Mouse (Mus musculus) MEL (cell line): Measurements from ENCODE around the gene AI854703. TPM values are rescaled to one million over a fixed set of nuclear protein-coding genes. Genes with fewer than 3 reads are reported as not detected.

Experiments used
- DNase-seq: peaks from one replicate; pipeline ENCODE4 v3.0.0; 2011; ENCODE audit warnings: low read depth, low spot score
- H3K27ac ChIP-seq: 2 replicates; pipeline ENCODE4 v1.5.1; 2012; ENCODE audit warnings: low read depth, mild to moderate bottlenecking, control low read depth, low read length, moderate library complexity; ENCODE audit not compliant: control insufficient read depth
- H3K27me3 ChIP-seq, 2 experiments: fragments of 150-350 bp in 1 of 2; sonication (generic) in 1 of 2; 2 replicates each; pipeline ENCODE4 v1.6.1; 2012; ENCODE audit warnings: low read length in 2 of 2, mild to moderate bottlenecking in 2 of 2, improper control_type of control experiment in 1 of 2, moderate library complexity in 1 of 2; ENCODE audit not compliant: insufficient read depth in 2 of 2, control insufficient read depth in 1 of 2
- H3K36me3 ChIP-seq, 2 experiments: 2 replicates each; pipeline ENCODE4 v1.6.1; 2012 to 2014; ENCODE audit warnings: low read length in 2 of 2, improper control_type of control experiment in 1 of 2, inconsistent platforms in 1 of 2, mild to moderate bottlenecking in 1 of 2; ENCODE audit not compliant: insufficient read depth in 2 of 2, control insufficient read depth in 1 of 2
- H3K4me1 ChIP-seq, 2 experiments: fragments of 150-350 bp in 1 of 2; sonication (generic) in 1 of 2; 2 replicates each; pipeline ENCODE4 v1.6.1; 2012; ENCODE audit warnings: low read length in 2 of 2, improper control_type of control experiment in 1 of 2, mild to moderate bottlenecking in 1 of 2; ENCODE audit not compliant: insufficient read depth in 2 of 2, control insufficient read depth in 1 of 2
- H3K4me3 ChIP-seq, 2 experiments: fragments of 150-350 bp in 1 of 2; sonication (generic) in 1 of 2; 2 replicates each; pipeline ENCODE4 v1.5.1; 2012; ENCODE audit warnings: low read depth in 2 of 2, low read length in 2 of 2, mild to moderate bottlenecking in 2 of 2, moderate library complexity in 2 of 2, control low read depth in 1 of 2, improper control_type of control experiment in 1 of 2; ENCODE audit not compliant: control insufficient read depth in 1 of 2, insufficient read depth in 1 of 2
- H3K79me2 ChIP-seq: 2 replicates; pipeline ENCODE4 v1.6.1; 2012; ENCODE audit warnings: mild to moderate bottlenecking, low read length, moderate library complexity; ENCODE audit not compliant: control insufficient read depth, poor library complexity, insufficient read depth
- H3K9ac ChIP-seq: 2 replicates; pipeline ENCODE4 v1.6.1; 2012; ENCODE audit warnings: low read depth, mild to moderate bottlenecking, control low read depth, low read length, moderate library complexity; ENCODE audit not compliant: control insufficient read depth, poor library complexity, severe bottlenecking
- H3K9me3 ChIP-seq: fragments of 150-350 bp; sonication (generic); replicated peaks from 2 replicates; pipeline ENCODE4 v1.6.1; 2012; ENCODE audit warnings: mild to moderate bottlenecking, low read length, improper control_type of control experiment, moderate library complexity; ENCODE audit not compliant: insufficient read depth
- BHLHE40 ChIP-seq: IDR thresholded peaks from 2 replicates; pipeline ENCODE4 v1.6.1; 2012; ENCODE audit warnings: low read depth, mild to moderate bottlenecking, inconsistent platforms, low read length, improper control_type of control experiment, borderline replicate concordance
- E2F4 ChIP-seq: IDR thresholded peaks from 2 replicates; pipeline ENCODE4 v1.6.1; 2011; ENCODE audit warnings: low read depth, low read length, improper control_type of control experiment, borderline replicate concordance
- ETS1 ChIP-seq: IDR thresholded peaks from 2 replicates; pipeline ENCODE4 v1.6.1; 2012; ENCODE audit warnings: low read depth, mild to moderate bottlenecking, inconsistent platforms, low read length, improper control_type of control experiment, moderate library complexity
- GABPA ChIP-seq: IDR thresholded peaks from 2 replicates; pipeline ENCODE4 v1.6.1; 2012; ENCODE audit warnings: low read depth, mild to moderate bottlenecking, inconsistent platforms, low read length, improper control_type of control experiment, moderate library complexity
- HCFC1 ChIP-seq: IDR thresholded peaks from 2 replicates; pipeline ENCODE4 v1.6.1; 2012; ENCODE audit warnings: low read depth, mild to moderate bottlenecking, inconsistent platforms, low read length, improper control_type of control experiment, moderate library complexity
- JUND ChIP-seq: IDR thresholded peaks from 2 replicates; pipeline ENCODE4 v1.6.1; 2011; ENCODE audit warnings: low read depth, mild to moderate bottlenecking, improper control_type of control experiment, low read length
- MAZ ChIP-seq: IDR thresholded peaks from 2 replicates; pipeline ENCODE4 v1.6.1; 2012; ENCODE audit warnings: low read depth, mild to moderate bottlenecking, inconsistent platforms, low read length, improper control_type of control experiment
- MEF2A ChIP-seq: IDR thresholded peaks from 2 replicates; pipeline ENCODE4 v1.6.1; 2014; ENCODE audit warnings: low read depth, mild to moderate bottlenecking, inconsistent platforms, low read length, improper control_type of control experiment; ENCODE audit not compliant: poor library complexity, insufficient replicate concordance, severe bottlenecking; ENCODE audit errors: extremely low read depth
- MYB ChIP-seq: IDR thresholded peaks from 2 replicates; pipeline ENCODE4 v1.6.1; 2011; ENCODE audit warnings: mild to moderate bottlenecking, low read depth, low read length, improper control_type of control experiment
- POLR2AphosphoS5 ChIP-seq: IDR thresholded peaks from 2 replicates; pipeline ENCODE4 v1.6.1; 2012; ENCODE audit warnings: low read depth, borderline replicate concordance, mild to moderate bottlenecking, inconsistent platforms, low read length, moderate library complexity, mixed read lengths
- RCOR1 ChIP-seq: IDR thresholded peaks from 2 replicates; pipeline ENCODE4 v1.6.1; 2012; ENCODE audit warnings: low read depth, mild to moderate bottlenecking, inconsistent platforms, low read length, improper control_type of control experiment
- SIN3A ChIP-seq: IDR thresholded peaks from 2 replicates; pipeline ENCODE4 v1.6.1; 2012; ENCODE audit warnings: low read length, improper control_type of control experiment, inconsistent platforms
- SMC3 ChIP-seq: IDR thresholded peaks from 2 replicates; pipeline ENCODE4 v1.6.1; 2011; ENCODE audit warnings: low read depth, low read length, improper control_type of control experiment
- TBP ChIP-seq: IDR thresholded peaks from 2 replicates; pipeline ENCODE4 v1.8.0; 2011; ENCODE audit warnings: low read depth, low read length, improper control_type of control experiment
- TCF12 ChIP-seq: IDR thresholded peaks from 2 replicates; pipeline ENCODE4 v1.6.1; 2014; ENCODE audit warnings: low read depth, mild to moderate bottlenecking, inconsistent platforms, low read length, improper control_type of control experiment, moderate library complexity
- UBTF ChIP-seq: IDR thresholded peaks from 2 replicates; pipeline ENCODE4 v1.6.1; 2012; ENCODE audit warnings: low read depth, mild to moderate bottlenecking, inconsistent platforms, low read length, improper control_type of control experiment, moderate library complexity, borderline replicate concordance; ENCODE audit not compliant: insufficient read depth
- USF1 ChIP-seq: IDR thresholded peaks from 2 replicates; pipeline ENCODE4 v1.6.1; 2014; ENCODE audit warnings: low read depth, mild to moderate bottlenecking, inconsistent platforms, low read length, improper control_type of control experiment, moderate library complexity
- USF2 ChIP-seq, 2 experiments: IDR thresholded peaks; 2 replicates each; pipeline ENCODE4 v1.6.1; 2011 to 2012; ENCODE audit warnings: improper control_type of control experiment in 2 of 2, low read length in 2 of 2, borderline replicate concordance in 1 of 2, inconsistent platforms in 1 of 2, low read depth in 1 of 2, mild to moderate bottlenecking in 1 of 2; ENCODE audit not compliant: insufficient read depth in 1 of 2
- ZNF384 ChIP-seq: IDR thresholded peaks from 2 replicates; pipeline ENCODE4 v1.6.1; 2012; ENCODE audit warnings: low read depth, mild to moderate bottlenecking, inconsistent platforms, low read length, improper control_type of control experiment
- polyA plus RNA-seq, 2 experiments: library from polyadenylated mRNA; stranded (reverse) in 1 of 2; unstranded in 1 of 2; fragments of >175 nt in 1 of 2; fragments of >200 nt in 1 of 2; gene quantifications; 2 replicates each; pipeline versions ENCODE4 v1.2.1 to v1.2.4; 2012; ENCODE audit warnings: low replicate concordance in 2 of 2, low read depth in 1 of 2; ENCODE audit not compliant: insufficient read length in 2 of 2, insufficient read depth in 1 of 2, missing spikeins in 1 of 2
- total RNA-seq: library from RNA; depleted of rRNA; stranded (reverse); fragments of 300-350 nt; gene quantifications from 2 replicates; pipeline ENCODE4 v1.2.3, GENCODE M21; 2012

AI854703 gene
- total and polyA plus RNA-seq, 3 experiments: not detected

DNA sequence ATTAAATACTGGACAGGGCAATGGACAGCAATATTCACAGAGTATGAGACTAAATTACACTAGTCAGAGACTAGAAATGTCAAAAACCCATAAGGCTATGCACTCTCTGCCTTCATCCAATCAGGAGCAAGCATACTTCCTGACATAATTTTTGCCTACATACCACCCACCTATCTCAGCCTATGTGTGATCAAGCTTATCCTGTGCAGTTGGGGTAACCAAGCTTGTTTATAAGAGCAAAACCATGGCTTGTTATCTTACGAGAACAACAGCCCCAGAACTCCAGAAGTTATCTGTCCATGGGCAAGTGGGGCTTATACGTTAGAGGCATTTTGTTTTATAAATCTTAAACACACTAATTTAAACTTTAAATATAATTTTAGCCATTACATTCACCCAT, 8.5 kb downstream of the AI854703 start:
- no peaks in the 10 kb centered on the region for H3K27me3 ChIP-seq
- no peaks in the 10 kb centered on the region for H3K79me2 ChIP-seq

DNA sequence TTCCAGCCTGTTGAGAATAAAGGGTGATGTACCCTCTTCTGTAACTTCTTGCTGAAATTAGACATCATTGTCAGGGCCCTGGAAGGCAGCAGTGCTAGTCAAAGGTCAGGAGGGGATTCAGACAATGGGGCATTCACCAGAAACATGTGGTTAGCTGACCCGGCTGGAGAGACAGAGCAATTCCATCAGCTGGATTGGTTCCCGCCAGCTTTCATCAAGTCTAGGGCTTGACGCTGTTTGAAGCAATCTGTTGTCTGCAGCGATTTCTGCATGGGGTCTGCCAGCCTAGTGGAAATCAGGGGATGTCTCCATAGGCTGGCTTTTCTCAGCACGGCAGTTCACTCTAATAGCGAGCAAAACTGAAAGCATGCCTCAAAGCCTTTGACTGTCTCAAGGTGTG, 10.0 kb downstream of the AI854703 start:
- Histone ChIP-seq H3K4me3 (no peak overlapping the region), H3K9ac (no peak overlapping the region), H3K4me1 (no peaks in the 10 kb centered on the region), H3K27ac (no peak overlapping the region), H3K27me3 (no peaks in the 10 kb centered on the region), H3K36me3 (no peaks in the 10 kb centered on the region), H3K79me2 (no peaks in the 10 kb centered on the region), H3K9me3 (no peaks in the 10 kb centered on the region)
- no peak for TF ChIP-seq BHLHE40
- TF ChIP-seq E2F4: no peak
- no peak for TF ChIP-seq USF2 (IDR thresholded peaks at IDR 0.05; ENCODE audit: borderline replicate concordance in 1 of 2, insufficient read depth in 1 of 2, low read depth in 1 of 2, low read length in 2 of 2)
- no peak for TF ChIP-seq SIN3A
- no peak for TF ChIP-seq JUND
- TF ChIP-seq MEF2A: no peak
- no peak for TF ChIP-seq ETS1
- no peak for TF ChIP-seq UBTF
- no peak for TF ChIP-seq SMC3
- DNase-seq: no peak

More for the DNA sequence above, 8.5 kb downstream of the AI854703 start:
- no peak overlapping the region for H3K4me3 ChIP-seq
- no peaks in the 10 kb centered on the region for H3K9me3 ChIP-seq
- H3K36me3 ChIP-seq: no peaks in the 10 kb centered on the region
- H3K9ac ChIP-seq: no peak overlapping the region
- TF ChIP-seq USF1: no peak
- H3K27ac ChIP-seq: no peak overlapping the region
- DNase-seq: no peak
- no peaks in the 10 kb centered on the region for H3K4me1 ChIP-seq

DNA sequence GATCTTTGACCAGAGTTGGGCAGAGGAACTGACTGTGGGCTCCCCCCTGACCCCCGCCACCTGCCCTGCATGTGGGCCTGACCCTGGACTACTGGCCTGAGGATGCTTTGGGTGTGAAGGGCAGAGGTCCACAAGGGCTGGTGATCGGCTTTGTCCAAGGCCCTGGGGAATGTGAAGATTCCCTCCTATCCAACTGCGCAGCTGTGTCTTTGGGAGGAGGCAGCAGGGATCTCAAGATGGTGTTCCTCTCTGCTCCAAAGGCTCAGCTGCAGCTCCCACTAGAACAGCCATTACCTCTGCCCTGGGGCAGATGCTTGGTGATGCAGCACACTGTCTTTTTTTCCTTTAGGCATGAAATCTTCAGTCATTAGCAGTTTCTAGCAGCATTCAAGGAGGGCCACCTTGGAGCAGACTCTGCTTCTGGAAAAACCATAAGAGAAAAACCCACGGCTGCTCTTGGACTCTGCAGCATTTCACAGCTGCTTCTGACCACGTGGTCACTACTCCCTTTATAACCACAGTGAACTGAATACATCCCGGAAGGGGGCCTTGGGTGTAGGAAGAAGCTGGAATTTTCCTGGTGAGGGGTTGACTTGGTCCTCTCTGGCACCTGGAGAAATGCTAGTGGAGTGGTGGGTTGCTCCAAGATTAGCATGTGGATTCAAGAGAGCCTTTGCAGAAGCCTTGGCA, 11.4 kb downstream of the AI854703 start:
- Histone ChIP-seq H3K4me3 (no peak overlapping the region), H3K9ac (no peak overlapping the region), H3K4me1 (no peaks in the 10 kb centered on the region), H3K36me3 (no peaks in the 10 kb centered on the region), H3K27me3 (no peaks in the 10 kb centered on the region), H3K27ac (no peak overlapping the region), H3K79me2 (no peaks in the 10 kb centered on the region), H3K9me3 (no peaks in the 10 kb centered on the region)
- TF ChIP-seq ZNF384 (no peak), E2F4 (no peak), HCFC1 (no peak), TBP (no peak), TCF12 (no peak), RCOR1 (no peak), GABPA (no peak), MAZ (no peak), POLR2AphosphoS5 (no peak), MYB (no peak), USF2 (IDR thresholded peaks at IDR 0.05; ENCODE audit: borderline replicate concordance in 1 of 2, insufficient read depth in 1 of 2, low read depth in 1 of 2, low read length in 2 of 2) (no peak)
- no peak for DNase-seq
